Mouse (Mus musculus) lung, adult 2 months (tissue): ENCODE results near the gene Il11ra1.

Experiments
- CTCF ChIP-seq: fragments of 200-500 bp; IDR thresholded peaks from 2 replicates; pipeline ENCODE4 v1.5.1; 2011; ENCODE audit warnings: mild to moderate bottlenecking, low read length, control low read depth; ENCODE audit not compliant: insufficient read depth
- POLR2A ChIP-seq: fragments of 200-500 bp; IDR thresholded peaks from 2 replicates; pipeline ENCODE4 v1.6.1; 2011; ENCODE audit warnings: low read depth, mild to moderate bottlenecking, control low read depth, low read length, borderline replicate concordance; ENCODE audit errors: extremely low read depth

GRCm38 (mm10) chr4:41705922-41706754 is 6.3 kb downstream of the Il11ra1 start:
- TF ChIP-seq CTCF = no peak
- no peak for TF ChIP-seq POLR2A
